Mouse (Mus musculus) layer of hippocampus, adult 9-11 months (tissue): ENCODE measurements around the gene Foxe1.

Source experiments
- DNase-seq: peaks from one replicate; pipeline ENCODE4 v3.0.0; 2022

Foxe1 gene

GRCm38 (mm10) chr4:46347580-46348515, 4.4 kb downstream of the Foxe1 start:
- no peak for DNase-seq

- DNase-seq: no peak
Observed at GRCm38 (mm10) chr4:46348897-46349296, 5.5 kb downstream of the Foxe1 start.

- no peak for DNase-seq
Observed at GRCm38 (mm10) chr4:46349530-46349929, 6.1 kb downstream of the Foxe1 start.

- no peak for DNase-seq
Observed at GRCm38 (mm10) chr4:46353045-46353444, 9.6 kb downstream of the Foxe1 start.

- DNase-seq: no peak
Observed at GRCm38 (mm10) chr4:46356351-46357133, 13.1 kb downstream of the Foxe1 start.

GRCm38 (mm10) chr4:46359539-46360253, 16.3 kb downstream of the Foxe1 start:
- DNase-seq: no peak

GRCm38 (mm10) chr4:46361258-46361657, 17.8 kb downstream of the Foxe1 start:
- no peak for DNase-seq

- DNase-seq: no peak
Observed at GRCm38 (mm10) chr4:46364360-46364759, 21.0 kb downstream of the Foxe1 start.

- DNase-seq: no peak
Observed at GRCm38 (mm10) chr4:46367487-46367959, 24.1 kb downstream of the Foxe1 start.

GRCm38 (mm10) chr4:46369070-46369469, 25.7 kb downstream of the Foxe1 start:
- no peak for DNase-seq

GRCm38 (mm10) chr4:46370406-46370805, 27.0 kb downstream of the Foxe1 start:
- DNase-seq: no peak

GRCm38 (mm10) chr4:46371030-46371429, 27.6 kb downstream of the Foxe1 start:
- DNase-seq: no peak

GRCm38 (mm10) chr4:46374455-46374854, 31.0 kb downstream of the Foxe1 start:
- DNase-seq: no peak

GRCm38 (mm10) chr4:46374869-46375368, 31.5 kb downstream of the Foxe1 start:
- peak; percentile 85 for DNase-seq

GRCm38 (mm10) chr4:46388556-46388955, 45.1 kb downstream of the Foxe1 start:
- DNase-seq: no peak

- peak; percentile 96 for DNase-seq
Observed at GRCm38 (mm10) chr4:46389013-46389611, 45.7 kb downstream of the Foxe1 start, which contains the start of gene Trmo. Trmo (minus strand) TSS chr4:46389437.

- no peak for DNase-seq
Observed at GRCm38 (mm10) chr4:46389612-46390341, 46.4 kb downstream of the Foxe1 start.

- DNase-seq: peak; percentile 71
Observed at GRCm38 (mm10) chr4:46390390-46390970, 47.1 kb downstream of the Foxe1 start.

GRCm38 (mm10) chr4:46394388-46394787, 51.0 kb downstream of the Foxe1 start:
- no peak for DNase-seq

GRCm38 (mm10) chr4:46395736-46396135, 52.3 kb downstream of the Foxe1 start:
- DNase-seq: no peak
